Mouse (Mus musculus) intestine, embryonic 14.5 days (tissue): ENCODE results near the gene Mkrn2os. TPM values are rescaled to one million over a fixed set of nuclear protein-coding genes. Genes with fewer than 3 reads are reported as not detected.
A peak's percentile ranks its signal among the peaks of the same experiment; 100 is the strongest.

Experiments used
- ATAC-seq: fragments of 200-750 bp; cut with Nextera tagmentation; replicated peaks from 2 replicates; pipeline ENCODE4 v1.8.0; 2017; ENCODE audit warnings: low read depth, moderate number of reproducible peaks, moderate TSS enrichment, moderate library complexity; ENCODE audit not compliant: low FRiP score, low TSS enrichment
- DNase-seq: peaks from one replicate; pipeline ENCODE4 v3.0.0-alpha.2; 2018; ENCODE audit warnings: low spot score
- H3K27ac ChIP-seq: fragments of 300-500 bp; sonication (generic); 2 replicates; pipeline ENCODE4 v1.5.1; 2014; ENCODE audit warnings: low read depth, mild to moderate bottlenecking, control low read depth
- H3K27me3 ChIP-seq: fragments of 300-500 bp; sonication (generic); replicated peaks from 2 replicates; pipeline ENCODE4 v1.6.1; 2014; ENCODE audit warnings: low read length, control low read depth; ENCODE audit not compliant: control insufficient read depth, insufficient read depth
- H3K36me3 ChIP-seq: fragments of 300-500 bp; sonication (generic); 2 replicates; pipeline ENCODE4 v1.6.1; 2014; ENCODE audit warnings: low read length, control low read depth; ENCODE audit not compliant: control insufficient read depth, insufficient read depth
- H3K4me1 ChIP-seq: fragments of 300-500 bp; sonication (generic); replicated peaks from 2 replicates; pipeline ENCODE4 v1.6.1; 2014; ENCODE audit warnings: low read length, control low read depth, mixed read lengths; ENCODE audit not compliant: control insufficient read depth, insufficient read depth
- H3K4me2 ChIP-seq: fragments of 300-500 bp; sonication (generic); 2 replicates; pipeline ENCODE4 v1.6.1; 2014; ENCODE audit warnings: low read length
- H3K4me3 ChIP-seq: fragments of 300-500 bp; sonication (generic); 2 replicates; pipeline ENCODE4 v1.5.1; 2014; ENCODE audit warnings: low read depth, low read length, control low read depth, mixed read lengths
- H3K9ac ChIP-seq: fragments of 300-500 bp; sonication (generic); 2 replicates; pipeline ENCODE4 v1.6.1; 2014; ENCODE audit warnings: mild to moderate bottlenecking, low read length
- H3K9me3 ChIP-seq: fragments of 300-500 bp; sonication (generic); 2 replicates; pipeline ENCODE4 v1.6.1; 2016; ENCODE audit warnings: low read length, control low read depth; ENCODE audit not compliant: control insufficient read depth
- WGBS: fragments of 180-500 bp; shearing (Covaris S2); extraction: QIAGEN DNeasy Blood & Tissue Kit; methylation state at CpG from one replicate; pipeline ENCODE4 v1.1.7; 2014; 5-methylcytosine and 5-hydroxymethylcytosine counted together
- polyA plus RNA-seq: library from polyadenylated mRNA; unstranded; fragments of >200 nt; fragmentation: Nextera tagmentation; extraction: Ambion mirVana; gene quantifications from 2 replicates; pipeline ENCODE4 v1.2.1, GENCODE M21; 2014

The Mkrn2os gene
- polyA plus RNA-seq, 1 experiment from 2014 or later = 32.0 TPM

DNA sequence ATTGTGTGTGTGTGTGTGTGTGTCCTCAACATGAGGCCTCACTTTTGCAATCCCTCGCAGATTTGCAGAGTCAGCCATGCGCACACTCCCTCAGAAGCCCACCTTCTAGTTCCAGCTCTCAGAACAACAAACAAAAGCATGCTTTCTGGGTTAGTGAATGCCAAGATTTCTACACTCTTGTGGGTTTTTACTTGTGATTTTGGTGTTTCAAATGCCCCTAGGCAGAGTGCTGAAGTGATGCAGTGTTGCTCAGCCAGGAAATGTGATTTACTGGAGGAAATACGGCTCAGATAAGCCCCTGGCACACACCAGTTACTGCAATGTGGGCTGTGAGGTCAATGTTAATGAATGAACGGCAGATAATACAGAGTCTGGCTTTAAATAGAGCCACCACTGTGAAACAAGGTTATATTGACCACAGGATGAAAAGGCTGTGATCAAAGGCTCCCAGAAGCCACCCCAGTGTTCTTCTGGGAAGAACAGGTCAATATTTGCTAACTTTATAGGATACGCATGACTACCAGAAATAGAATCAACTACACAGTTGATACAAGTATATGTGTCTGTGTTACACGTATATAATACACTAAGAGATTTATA lies 50.6 kb downstream of the Mkrn2os start:
- H3K27me3 ChIP-seq = no peaks in the 10 kb centered on the region
- peaks cover 10% of the 10 kb centered on the region; the same call in 1 of the 2 replicates for H3K4me1 ChIP-seq
- ATAC-seq (no peak), DNase-seq (no peak)
- WGBS = 47% methylated on average over 6 of the region's 6 CpGs
- no peaks in the 10 kb centered on the region for H3K36me3 ChIP-seq
- no peak overlapping the region for H3K4me2 ChIP-seq
- no peaks in the 10 kb centered on the region for H3K9me3 ChIP-seq
- H3K9ac ChIP-seq = no peak overlapping the region
- H3K4me3 ChIP-seq = no peak overlapping the region
- peak overlapping the region; percentile 70 for H3K27ac ChIP-seq

DNA sequence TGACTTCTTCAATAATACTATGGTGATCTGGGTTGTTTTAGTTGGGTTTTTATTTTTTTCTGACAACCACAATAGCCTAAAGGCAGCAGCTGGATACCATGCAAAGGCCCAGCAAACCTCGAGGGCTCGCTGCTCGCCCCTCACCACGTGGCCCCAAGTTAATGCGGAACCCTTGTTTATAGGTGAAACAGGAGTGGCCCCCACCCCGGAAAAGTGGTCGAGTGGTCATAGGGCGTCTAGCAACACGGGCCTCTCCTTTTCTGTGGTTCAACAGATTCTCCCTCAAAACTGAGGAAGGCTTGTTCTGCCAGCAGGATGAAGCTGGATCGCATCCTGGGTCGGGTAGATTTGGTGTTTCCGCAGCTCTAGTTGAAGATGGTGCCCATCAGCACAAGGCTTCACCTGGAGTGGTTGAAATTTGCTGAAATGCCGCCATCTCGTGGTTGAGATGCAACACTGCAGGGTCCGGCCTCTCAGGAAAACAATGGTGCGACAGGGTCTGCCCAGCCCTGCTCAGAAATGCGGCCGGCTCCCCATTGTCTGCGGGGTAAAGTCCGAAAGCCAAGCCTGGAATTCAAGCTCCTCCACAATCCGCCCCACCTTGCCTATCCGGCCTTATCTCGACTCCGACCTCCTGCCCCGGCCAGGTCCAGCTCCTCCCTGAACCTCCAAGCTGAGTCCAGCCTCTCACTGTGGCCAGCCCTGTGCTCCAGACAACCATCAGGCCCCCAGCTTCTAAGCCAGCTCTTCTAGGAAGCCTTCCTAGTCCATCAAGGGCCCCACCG lies 53.5 kb downstream of the Mkrn2os start:
- Histone ChIP-seq H3K4me3 (no peak overlapping the region), H3K4me1 (peaks cover 4% of the 10 kb centered on the region; the same call in 1 of the 2 replicates), H3K36me3 (no peaks in the 10 kb centered on the region), H3K4me2 (peak overlapping the region; percentile 49), H3K27ac (peak overlapping the region; percentile 44; the same call in 1 of the 2 replicates), H3K27me3 (no peaks in the 10 kb centered on the region), H3K9ac (peak overlapping the region; percentile 38; the same call in 1 of the 2 replicates), H3K9me3 (no peaks in the 10 kb centered on the region)
- ATAC-seq (peak; percentile 87), DNase-seq (peak; percentile 97)
- 19% methylated on average over 26 of the region's 26 CpGs for WGBS

DNA sequence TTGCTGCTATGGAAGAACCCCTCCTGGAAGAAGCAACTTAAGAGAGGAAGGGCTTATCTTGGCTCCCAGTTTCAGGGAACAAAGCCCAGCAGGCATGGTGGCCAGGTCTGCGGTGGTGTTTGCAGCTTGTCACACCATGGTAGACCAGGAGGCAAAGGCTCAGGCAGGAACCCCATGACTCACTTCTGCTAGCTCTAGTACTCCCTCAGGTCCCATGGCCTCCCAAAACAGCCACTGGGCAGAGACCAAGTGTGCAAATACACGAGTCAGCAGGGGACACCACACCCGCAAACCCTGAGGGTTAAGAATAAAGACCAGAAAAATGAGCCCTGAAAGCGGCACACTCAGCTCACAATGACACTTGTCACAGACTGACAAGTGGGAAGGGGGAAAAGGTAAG lies 56.2 kb downstream of the Mkrn2os start:
- ATAC-seq = no peak
- Histone ChIP-seq H3K27ac (no peak overlapping the region), H3K4me2 (no peak overlapping the region), H3K9me3 (no peaks in the 10 kb centered on the region), H3K36me3 (no peaks in the 10 kb centered on the region), H3K4me1 (no peaks in the 10 kb centered on the region), H3K27me3 (no peaks in the 10 kb centered on the region), H3K4me3 (no peak overlapping the region), H3K9ac (no peak overlapping the region)
- DNase-seq = no peak
- WGBS = 85% methylated on average over 4 of the region's 4 CpGs

DNA sequence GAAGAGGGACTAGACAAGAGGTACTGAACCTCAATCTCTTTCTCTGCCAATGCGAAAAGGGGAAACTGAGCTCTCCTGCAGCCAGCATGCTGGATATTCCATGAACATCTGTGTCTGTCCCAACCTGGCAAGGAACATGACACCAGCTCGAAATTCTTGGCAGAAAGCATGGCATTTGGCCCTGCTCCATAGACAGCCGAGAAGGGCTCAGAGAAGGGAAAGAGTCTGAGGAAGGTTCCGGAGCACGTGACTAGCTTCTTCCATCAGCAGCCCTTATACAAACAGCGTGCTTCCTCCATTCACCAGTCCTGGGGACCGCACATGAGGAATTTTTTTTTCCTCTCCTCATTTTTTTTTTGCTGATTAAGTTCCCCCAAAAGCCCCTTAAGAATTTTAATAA lies 57.8 kb downstream of the Mkrn2os start:
- no peaks in the 10 kb centered on the region for H3K27me3 ChIP-seq
- H3K4me3 ChIP-seq = no peak overlapping the region
- no peak for ATAC-seq
- no peak overlapping the region for H3K27ac ChIP-seq
- H3K36me3 ChIP-seq = no peaks in the 10 kb centered on the region
- 63% methylated on average over 7 of the region's 7 CpGs for WGBS
- H3K9ac ChIP-seq = no peak overlapping the region
- no peaks in the 10 kb centered on the region for H3K9me3 ChIP-seq
- no peak for DNase-seq
- H3K4me2 ChIP-seq = no peak overlapping the region
- H3K4me1 ChIP-seq = no peaks in the 10 kb centered on the region

Other genes with a start within 250 kb of the Mkrn2os start
- gene Pparg, start 231.6 kb downstream of the Mkrn2os start, polyA plus RNA-seq = 11.6 and 13.6 TPM in 2 replicates
- gene Tsen2, start 47.9 kb downstream of the Mkrn2os start, polyA plus RNA-seq = 32.3 and 32.6 TPM in 2 replicates
- 28.0 and 32.0 TPM in 2 replicates for gene Mkrn2, start 9.3 kb upstream of the Mkrn2os start, polyA plus RNA-seq
- gene Raf1, start 84.1 kb upstream of the Mkrn2os start, polyA plus RNA-seq = 114 and 122 TPM in 2 replicates
- gene Tmem40, start 169.8 kb upstream of the Mkrn2os start, polyA plus RNA-seq = 0.48 and 0.51 TPM in 2 replicates
- gene Cand2, start 182.0 kb upstream of the Mkrn2os start, polyA plus RNA-seq = 29.6 and 30.2 TPM in 2 replicates
- 2,668 and 2,809 TPM in 2 replicates for gene Rpl32, start 216.2 kb upstream of the Mkrn2os start, polyA plus RNA-seq
- gene Efcab12, start 245.8 kb upstream of the Mkrn2os start, polyA plus RNA-seq = 0.67 and 0.69 TPM in 2 replicates